Mouse (Mus musculus) ES-Bruce4 (cell line): ENCODE measurements at regions not wholly inside any gene's neighbourhood (a gene's known extent, or its start where the extent isn't known, plus 50 kb on each side); places are given as distances from the start of the nearest gene placed in this dataset.

Source experiments
- CTCF ChIP-seq: IDR thresholded peaks from one replicate; pipeline ENCODE4 v1.8.1; 2011; ENCODE audit warnings: low read depth, low read length
- POLR2A ChIP-seq: IDR thresholded peaks from one replicate; pipeline ENCODE4 v1.8.1; 2011; ENCODE audit warnings: low read length; ENCODE audit not compliant: insufficient read depth

GRCm38 (mm10) chr9:120233011-120233410 lies 68.3 kb upstream of the Myrip start:
- TF ChIP-seq POLR2A = no peak
- no peak for TF ChIP-seq CTCF
